Mouse (Mus musculus) lung, postnatal 14 days (tissue): ENCODE data around the gene Gm45713.
"Not testable (repeated sequence)": the region's sequence is repeated elsewhere in the genome, so short reads cannot be mapped to it uniquely, and the experiment has no call there.

ENCODE experiments used
- DNase-seq: peaks from one replicate; pipeline ENCODE4 v3.0.0; 2021

Gene Gm45713

GRCm38 (mm10) chr7:45121966-45122365 is 14.1 kb downstream of the Gm45713 start:
- DNase-seq: no peak

- peak; percentile 72 for DNase-seq
Observed at GRCm38 (mm10) chr7:45121404-45121803, 14.6 kb downstream of the Gm45713 start.

- DNase-seq: no peak
Observed at GRCm38 (mm10) chr7:45119780-45120709, 16.0 kb downstream of the Gm45713 start.

- no peak for DNase-seq
Observed at GRCm38 (mm10) chr7:45118336-45118735, 17.7 kb downstream of the Gm45713 start.

GRCm38 (mm10) chr7:45117566-45117965 is 18.5 kb downstream of the Gm45713 start:
- no peak for DNase-seq

- DNase-seq: no peak
Observed at GRCm38 (mm10) chr7:45113476-45113875, 22.6 kb downstream of the Gm45713 start.

GRCm38 (mm10) chr7:45112529-45112928 is 23.5 kb downstream of the Gm45713 start:
- no peak for DNase-seq

- DNase-seq: no peak
Observed at GRCm38 (mm10) chr7:45111940-45112339, 24.1 kb downstream of the Gm45713 start.

GRCm38 (mm10) chr7:45110089-45110488 is 25.9 kb downstream of the Gm45713 start:
- DNase-seq: not testable (repeated sequence)

- DNase-seq: no peak
Observed at GRCm38 (mm10) chr7:45107052-45107645, 28.9 kb downstream of the Gm45713 start.

- DNase-seq: no peak
Observed at GRCm38 (mm10) chr7:45106441-45106840, 29.6 kb downstream of the Gm45713 start.

GRCm38 (mm10) chr7:45105491-45105890 is 30.5 kb downstream of the Gm45713 start:
- DNase-seq: no peak

GRCm38 (mm10) chr7:45104941-45105340 is 31.1 kb downstream of the Gm45713 start:
- DNase-seq: no peak

GRCm38 (mm10) chr7:45103652-45104180 is 32.3 kb downstream of the Gm45713 start, which contains the start of gene Fcgrt:
Gene Fcgrt (minus strand): TSS chr7:45103851.
- DNase-seq: peak; percentile 93

GRCm38 (mm10) chr7:45102940-45103585 is 33.0 kb downstream of the Gm45713 start:
- DNase-seq: no peak

- no peak for DNase-seq
Observed at GRCm38 (mm10) chr7:45102441-45102840, 33.6 kb downstream of the Gm45713 start.

- DNase-seq: no peak
Observed at GRCm38 (mm10) chr7:45100046-45100445, 36.0 kb downstream of the Gm45713 start.

- no peak for DNase-seq
Observed at GRCm38 (mm10) chr7:45098541-45099240, 37.3 kb downstream of the Gm45713 start.

- no peak for DNase-seq
Observed at GRCm38 (mm10) chr7:45097479-45097878, 38.6 kb downstream of the Gm45713 start.

GRCm38 (mm10) chr7:45095965-45096364 is 40.1 kb downstream of the Gm45713 start:
- not testable (repeated sequence) for DNase-seq

- DNase-seq: no peak
Observed at GRCm38 (mm10) chr7:45095367-45095766, 40.7 kb downstream of the Gm45713 start.

GRCm38 (mm10) chr7:45094121-45094520 is 41.9 kb downstream of the Gm45713 start:
- no peak for DNase-seq

- no peak for DNase-seq
Observed at GRCm38 (mm10) chr7:45093516-45093905, 42.5 kb downstream of the Gm45713 start.
